Mouse (Mus musculus): Measurements from ENCODE around the gene Vps13d.
"Not testable (repeated sequence)": the region's sequence is repeated elsewhere in the genome, so short reads cannot be mapped to it uniquely, and the experiment has no call there.

Vps13d gene

DNA sequence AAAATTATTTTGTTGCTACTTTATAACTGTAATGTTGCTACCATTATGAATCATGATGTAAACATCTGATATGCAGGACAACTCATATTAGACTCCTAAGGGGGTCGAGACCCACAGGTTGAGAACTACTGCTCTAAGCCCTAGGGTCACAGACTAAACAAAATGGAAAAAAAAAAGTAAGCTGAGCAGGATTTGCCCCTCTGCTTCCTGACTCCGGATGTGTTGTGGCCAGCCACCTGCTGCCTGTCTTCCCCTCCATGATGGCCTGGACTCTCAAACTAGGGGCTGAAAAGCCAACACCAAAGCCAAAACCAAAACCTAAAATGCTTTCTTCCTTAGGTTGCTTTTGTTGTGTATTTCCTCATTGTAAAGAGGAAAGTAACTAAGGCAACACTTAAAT is 16.3 kb upstream of the Vps13d start:
- peak; percentile 38 for DNase-seq (ENCODE audit: low read depth, low spot score)

GRCm38 (mm10) chr4:145210564-145210963 is 15.8 kb upstream of the Vps13d start:
- no peak for DNase-seq (ENCODE audit: low read depth, low spot score)

GRCm38 (mm10) chr4:145209690-145210088 is 14.9 kb upstream of the Vps13d start:
- peak; percentile 91 for DNase-seq (ENCODE audit: low read depth, low spot score)

DNA sequence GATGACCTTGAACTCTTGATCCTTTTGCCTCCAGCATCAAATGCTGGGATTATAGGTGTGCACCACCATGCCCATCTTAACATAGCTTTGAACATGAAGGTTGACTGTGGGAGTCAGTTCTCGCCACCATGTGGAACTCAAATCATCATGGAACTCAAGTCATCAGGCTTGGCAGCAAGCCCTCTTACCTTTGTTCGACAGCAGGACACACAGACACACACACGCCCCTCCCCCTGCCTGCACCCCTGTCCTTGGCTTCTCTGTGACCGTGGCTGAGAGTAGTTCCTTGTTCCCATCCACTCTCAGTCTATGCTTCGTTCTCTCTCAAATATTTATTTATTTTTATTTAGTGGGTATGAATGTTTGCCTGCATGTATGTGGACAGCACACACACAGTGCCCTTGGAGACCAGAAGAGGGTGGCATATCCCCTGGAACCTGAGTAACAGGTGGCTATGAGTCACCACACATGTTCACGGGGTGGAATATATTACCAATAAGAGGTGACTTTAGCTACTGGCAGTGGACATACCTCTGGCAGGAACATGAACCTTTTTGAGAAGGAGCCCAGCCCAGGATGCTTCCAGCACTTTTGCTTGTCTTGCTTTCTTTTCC is 14.4 kb upstream of the Vps13d start:
- peak; percentile 54 for DNase-seq (ENCODE audit: low read depth, low spot score)

GRCm38 (mm10) chr4:145207718-145208371 is 13.0 kb upstream of the Vps13d start:
- peak; percentile 89 for DNase-seq (ENCODE audit: low read depth, low spot score)

GRCm38 (mm10) chr4:145204779-145205178 is 10.0 kb upstream of the Vps13d start:
- no peak for DNase-seq (ENCODE audit: low read depth, low spot score)

DNA sequence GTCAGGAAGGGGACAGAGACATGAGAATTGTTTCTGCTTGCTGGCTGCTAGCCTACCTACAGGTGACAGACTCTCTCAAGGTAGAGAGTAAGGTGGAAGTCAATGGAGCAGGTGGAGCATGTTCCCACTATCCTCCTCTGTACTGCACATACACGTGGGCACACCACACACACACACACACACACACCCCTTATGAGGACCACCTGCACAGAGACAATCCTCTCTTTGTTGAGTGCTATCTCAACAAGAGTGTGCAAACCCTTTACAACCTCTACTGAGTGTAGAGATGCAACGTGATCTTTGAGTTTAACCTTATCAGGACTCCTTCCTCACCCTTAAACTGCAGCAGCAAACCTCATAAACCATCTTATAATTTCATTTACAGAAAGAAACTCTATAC is 8.5 kb upstream of the Vps13d start:
- no peak for DNase-seq (ENCODE audit: low read depth, low spot score)

DNA sequence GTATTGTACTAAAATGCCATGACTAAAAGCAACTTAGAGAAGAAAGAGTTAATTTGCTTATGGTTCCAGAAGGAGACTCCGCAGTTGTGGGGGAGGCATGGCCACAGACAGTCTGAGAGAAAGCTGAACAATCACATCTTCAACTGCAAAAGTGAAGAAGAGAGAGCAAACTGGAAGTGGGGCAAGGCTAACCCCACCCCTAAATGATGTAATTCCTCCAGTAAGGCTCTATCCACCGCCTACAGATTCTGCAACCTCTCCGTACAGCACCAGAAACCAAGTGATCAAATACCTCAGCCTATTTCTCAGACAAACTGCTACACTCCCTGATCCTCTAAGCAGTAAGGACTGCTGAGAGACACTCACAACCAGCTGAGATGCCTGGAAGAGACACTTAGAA is 6.6 kb upstream of the Vps13d start:
- DNase-seq (ENCODE audit: low read depth, low spot score) = no peak

GRCm38 (mm10) chr4:145199982-145200699 is 5.3 kb upstream of the Vps13d start:
- peak; percentile 31 for DNase-seq (ENCODE audit: low read depth, low spot score)

DNA sequence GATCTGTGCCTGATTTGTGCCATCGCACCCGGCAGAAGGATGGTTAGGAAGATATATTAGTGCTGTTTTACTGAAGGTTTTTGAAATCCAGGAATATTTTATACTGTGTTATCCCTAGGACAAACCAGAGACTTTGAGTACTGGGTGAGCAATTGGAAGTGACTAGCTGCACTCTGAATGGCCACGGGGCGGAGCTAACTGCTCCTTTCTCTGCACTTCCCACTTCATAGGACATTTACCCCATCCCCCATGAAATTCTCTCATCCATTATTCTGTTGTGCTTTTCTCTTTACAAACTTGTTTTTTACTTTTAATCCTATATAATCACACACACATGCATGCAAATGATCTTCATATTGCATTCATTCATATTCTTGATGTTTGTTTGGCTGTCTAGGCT is 1.8 kb upstream of the Vps13d start:
- DNase-seq (ENCODE audit: low read depth, low spot score) = peak; percentile 78

DNA sequence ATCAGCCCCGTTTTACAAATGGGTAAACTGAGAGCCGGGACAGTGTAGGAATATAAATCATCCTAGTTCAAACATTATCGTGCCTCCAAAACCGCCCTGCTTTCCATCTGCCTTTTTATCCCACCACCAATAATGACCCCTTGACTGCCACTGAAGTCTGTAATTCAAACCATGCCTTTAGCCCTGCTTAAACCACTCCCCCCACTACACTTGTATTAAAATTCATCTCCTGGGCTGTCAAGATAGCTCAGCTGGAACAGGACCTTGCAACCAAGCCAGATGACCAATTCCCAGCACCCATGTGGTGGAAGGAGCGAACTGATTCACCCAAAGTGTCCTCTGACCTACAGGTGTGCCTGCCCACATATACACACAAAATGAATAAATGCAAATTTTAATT is 367 bp upstream of the Vps13d start:
- no peak for DNase-seq (ENCODE audit: low read depth, low spot score)

DNA sequence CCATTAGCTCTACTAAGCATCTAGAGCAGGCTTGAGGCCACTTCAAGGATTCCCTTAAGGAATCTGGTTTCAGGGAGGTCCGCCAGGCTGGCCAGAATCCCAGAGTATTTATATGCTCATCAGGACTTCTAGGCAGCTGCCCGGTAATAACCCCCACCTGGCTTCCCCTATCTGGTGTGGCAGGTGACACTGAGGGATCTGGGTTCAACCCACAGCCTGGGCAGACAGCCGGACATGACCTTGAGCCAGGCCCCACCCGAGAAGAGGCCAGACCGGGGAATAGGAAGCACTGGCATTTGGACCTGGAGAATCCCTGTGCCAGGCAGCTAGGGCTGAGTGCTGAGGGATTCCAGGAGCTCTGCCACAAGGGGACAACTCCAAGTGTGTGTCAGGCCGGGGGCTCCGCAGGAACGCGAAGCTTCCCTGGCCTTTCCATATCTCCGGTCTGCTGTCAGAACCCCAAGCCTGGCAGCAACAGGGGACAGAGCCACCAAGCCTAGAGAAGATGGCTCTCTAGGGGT is 754 bp downstream of the Vps13d start:
- DNase-seq (ENCODE audit: low read depth, low spot score) = peak; percentile 47

DNA sequence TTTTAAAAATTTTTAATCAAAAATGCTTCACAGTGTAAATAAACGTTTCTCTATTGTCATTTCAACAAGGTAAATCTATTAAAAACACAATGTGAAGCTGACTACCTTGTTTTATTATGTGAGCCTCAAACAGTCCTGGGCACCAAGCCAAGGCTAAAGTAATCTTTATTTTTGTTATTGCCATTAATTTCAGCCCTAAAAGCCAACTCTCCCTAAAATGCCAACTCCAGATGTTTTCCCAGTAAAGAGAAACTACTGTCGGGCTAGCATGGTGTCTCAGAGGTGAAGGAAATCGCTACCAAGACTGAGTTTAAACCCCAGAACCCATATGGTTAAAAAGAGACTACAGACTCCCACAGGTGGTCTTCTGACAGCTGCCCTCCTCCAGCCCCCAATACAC is 1.4 kb downstream of the Vps13d start:
- DNase-seq (ENCODE audit: low read depth, low spot score) = no peak

GRCm38 (mm10) chr4:145192686-145193085 is 2.1 kb downstream of the Vps13d start:
- DNase-seq (ENCODE audit: low read depth, low spot score) = no peak

- DNase-seq (ENCODE audit: low read depth, low spot score) = no peak
Observed at GRCm38 (mm10) chr4:145188561-145188960, 6.2 kb downstream of the Vps13d start.

GRCm38 (mm10) chr4:145187619-145188018 is 7.2 kb downstream of the Vps13d start:
- DNase-seq (ENCODE audit: low read depth, low spot score) = no peak

DNA sequence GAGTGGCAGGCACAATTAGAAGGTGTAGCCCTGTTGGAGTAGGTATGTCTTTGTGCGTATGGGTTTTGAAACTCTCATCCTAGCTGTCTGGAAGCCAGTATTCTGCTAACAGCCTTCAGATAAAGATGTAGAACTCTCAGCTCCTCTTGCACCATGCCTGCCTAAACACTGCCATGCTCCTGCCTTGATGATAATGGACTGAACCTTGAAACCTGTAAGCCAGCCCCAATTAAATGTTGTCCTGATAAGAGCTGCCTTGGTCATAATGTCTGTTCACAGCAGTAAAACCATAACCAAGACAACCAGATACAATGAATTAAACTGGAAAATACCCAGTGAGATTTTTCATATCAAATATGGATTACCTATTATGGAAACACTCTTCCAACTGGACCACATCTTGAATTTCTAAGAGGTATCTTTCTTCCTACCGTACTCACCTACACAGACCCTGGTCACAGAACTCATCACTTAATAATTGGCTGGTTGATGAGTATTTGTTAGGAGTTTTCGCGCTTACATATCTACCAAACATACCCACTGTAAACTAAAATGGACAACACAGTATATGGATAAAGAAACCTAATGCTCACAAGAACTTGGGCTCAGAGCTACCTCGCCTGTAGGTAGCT is 15.8 kb downstream of the Vps13d start:
- DNase-seq (ENCODE audit: low read depth, low spot score) = no peak

GRCm38 (mm10) chr4:145165542-145165941 is 29.3 kb downstream of the Vps13d start:
- not testable (repeated sequence) for DNase-seq (ENCODE audit: low read depth, low spot score)

DNA sequence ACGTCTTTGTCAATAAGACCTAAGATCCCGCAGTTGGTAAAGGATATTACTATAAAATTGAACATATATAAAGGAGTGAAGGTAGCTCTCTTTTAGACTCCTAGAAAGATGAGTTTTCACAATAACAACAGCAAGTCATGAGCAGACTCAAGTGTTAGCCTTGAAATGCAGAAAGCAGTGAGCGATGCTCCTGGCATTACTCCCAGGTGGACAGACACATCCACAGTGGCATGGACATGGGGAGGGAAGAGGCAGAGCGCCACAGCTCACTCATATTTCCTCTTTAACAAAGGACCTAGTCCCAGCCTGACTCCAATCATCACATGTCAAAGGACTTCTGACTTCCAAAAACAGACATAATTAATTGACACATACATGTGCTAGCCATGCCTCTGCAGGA is 30.7 kb downstream of the Vps13d start:
- no peak for DNase-seq (ENCODE audit: low read depth, low spot score)

- peak; percentile 66 for DNase-seq (ENCODE audit: low read depth, low spot score)
Observed at GRCm38 (mm10) chr4:145161243-145161642, 33.6 kb downstream of the Vps13d start.

DNA sequence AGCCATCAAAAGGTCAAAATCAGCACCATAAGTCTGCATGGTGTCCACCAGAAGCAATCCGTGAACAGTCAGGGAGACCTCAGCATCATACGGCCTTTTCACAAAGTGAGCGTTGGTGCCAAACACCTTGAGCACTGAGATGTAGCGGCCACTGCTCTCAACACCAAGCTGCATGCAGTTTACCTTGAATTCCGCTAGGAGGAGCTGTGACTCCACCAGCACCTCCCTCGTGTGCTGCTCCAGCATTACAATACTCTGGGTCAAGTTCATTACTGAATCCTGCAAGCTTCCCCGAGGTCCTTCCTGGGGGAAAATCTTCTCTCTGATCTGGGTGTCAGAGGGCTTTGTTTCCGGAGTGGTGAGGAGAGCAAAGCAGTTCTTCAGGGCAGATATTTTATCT is 38.8 kb downstream of the Vps13d start:
- peak; percentile 74 for DNase-seq (ENCODE audit: low read depth, low spot score)

DNA sequence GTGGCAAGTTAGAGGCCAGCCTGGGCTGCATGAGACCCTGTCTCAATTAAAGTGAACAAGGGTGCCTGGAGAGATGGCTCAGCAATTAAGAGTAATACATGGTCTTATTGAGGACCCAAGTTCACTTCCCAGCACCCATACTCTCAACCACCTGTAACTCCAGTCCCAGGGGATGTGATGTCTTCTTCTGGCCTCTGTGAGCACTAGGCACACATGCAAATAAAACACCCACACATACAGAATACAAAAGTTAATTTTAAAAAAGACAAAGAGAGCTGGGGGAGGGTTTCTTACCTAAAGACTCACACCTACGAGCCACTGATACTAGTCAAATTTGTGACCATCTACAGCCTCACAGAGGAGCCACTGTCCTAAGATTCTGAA is 43.7 kb downstream of the Vps13d start:
- DNase-seq (ENCODE audit: low read depth, low spot score) = no peak
